Mouse (Mus musculus) 416B (cell line): ENCODE results near the gene Extl1.

Experiments
- DNase-seq: peaks from one replicate; pipeline ENCODE4 v3.0.0; 2011; ENCODE audit warnings: low read depth

The Extl1 gene

GRCm38 (mm10) chr4:134391636-134392035, 8.0 kb upstream of the Extl1 start:
- DNase-seq = no peak

GRCm38 (mm10) chr4:134388397-134388796, 4.7 kb upstream of the Extl1 start:
- peak; percentile 84 for DNase-seq

DNA sequence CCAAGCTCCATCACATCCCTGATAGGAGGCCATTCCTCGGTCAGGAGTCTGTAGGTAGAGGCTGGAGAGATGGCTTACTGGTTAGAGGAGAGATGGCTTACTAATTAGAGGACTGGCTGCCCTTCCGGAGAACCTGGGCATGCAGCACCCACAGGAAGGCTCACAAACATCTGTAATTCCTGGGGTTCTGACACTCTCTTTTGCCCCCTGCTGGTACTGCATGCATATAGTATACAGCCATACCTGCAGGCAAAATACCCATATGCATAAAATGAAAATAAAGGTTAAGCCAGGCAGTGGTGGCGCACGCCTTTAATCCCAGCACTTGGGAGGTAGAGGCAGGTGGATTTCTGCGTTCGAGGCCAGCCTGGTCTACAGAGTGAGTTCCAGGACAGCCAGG, 3.6 kb upstream of the Extl1 start:
- peak; percentile 42 for DNase-seq

DNA sequence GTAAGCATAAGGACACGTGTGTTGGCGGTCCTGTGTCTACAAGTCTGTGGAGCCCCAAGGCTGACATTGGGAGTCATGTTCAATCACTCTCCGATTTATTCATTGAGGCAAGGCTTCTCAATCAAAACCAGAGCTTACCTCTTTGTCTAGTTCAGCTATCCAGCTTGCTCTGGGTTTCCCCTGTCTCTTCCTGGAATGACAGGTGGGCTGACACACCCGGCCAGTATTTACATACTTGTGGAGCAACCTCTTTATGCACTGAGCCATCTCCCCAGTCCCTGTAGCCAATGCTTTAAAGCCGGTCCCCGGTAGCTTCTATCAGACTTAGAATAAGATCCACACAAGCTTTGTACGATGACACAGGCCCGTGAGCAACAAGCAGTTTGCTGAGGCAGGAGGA, 4.1 kb downstream of the Extl1 start:
- DNase-seq = no peak

- DNase-seq = no peak
These were observed 5.5 kb downstream of the Extl1 start for GRCm38 (mm10) chr4:134378089-134378615.

DNA sequence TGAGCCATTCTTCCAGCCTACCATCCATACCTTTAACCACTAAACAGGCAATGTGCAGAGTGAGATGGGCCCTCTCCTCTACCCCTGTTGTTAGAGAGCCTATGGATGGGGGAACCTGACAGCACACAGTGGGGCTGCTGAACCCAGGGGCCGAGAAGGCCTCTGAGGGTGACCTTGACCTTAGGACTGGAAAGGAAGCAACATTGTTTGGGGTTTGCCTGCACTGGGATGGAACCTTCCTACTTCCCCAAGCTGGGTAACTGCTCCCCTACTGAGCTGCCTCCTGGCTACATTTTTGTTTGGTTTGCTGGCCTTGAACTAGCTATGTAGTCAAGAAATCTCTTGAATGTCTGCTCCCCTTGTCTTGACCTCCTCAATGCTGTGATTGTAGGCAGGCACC, 9.3 kb downstream of the Extl1 start:
- no peak for DNase-seq

DNA sequence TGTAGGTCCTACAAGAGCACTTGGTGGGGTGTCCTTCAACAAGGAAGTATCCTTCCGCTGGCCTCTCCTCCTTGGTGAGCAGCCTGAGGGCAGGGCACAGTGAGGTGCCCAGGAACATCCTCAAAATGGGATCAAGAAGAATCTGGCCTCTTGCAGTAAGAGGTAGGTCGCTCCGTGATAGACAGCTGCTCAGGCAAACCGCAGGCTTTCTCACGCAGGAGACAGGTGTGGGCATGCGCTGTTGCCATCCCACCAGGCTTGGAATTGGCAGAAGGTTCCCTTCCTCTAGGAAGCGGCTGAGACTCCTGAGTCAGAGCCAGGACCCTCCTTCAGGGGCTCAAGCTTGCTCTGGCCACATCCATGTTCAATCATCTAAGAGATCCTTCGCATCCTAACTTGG, 10.4 kb downstream of the Extl1 start:
- DNase-seq = no peak

- peak; percentile 71 for DNase-seq
These were observed 11.3 kb downstream of the Extl1 start for GRCm38 (mm10) chr4:134372294-134372747.

- DNase-seq = no peak
These were observed 12.3 kb downstream of the Extl1 start for GRCm38 (mm10) chr4:134371316-134371855.

GRCm38 (mm10) chr4:134370649-134371221, 12.9 kb downstream of the Extl1 start:
- DNase-seq = no peak

DNA sequence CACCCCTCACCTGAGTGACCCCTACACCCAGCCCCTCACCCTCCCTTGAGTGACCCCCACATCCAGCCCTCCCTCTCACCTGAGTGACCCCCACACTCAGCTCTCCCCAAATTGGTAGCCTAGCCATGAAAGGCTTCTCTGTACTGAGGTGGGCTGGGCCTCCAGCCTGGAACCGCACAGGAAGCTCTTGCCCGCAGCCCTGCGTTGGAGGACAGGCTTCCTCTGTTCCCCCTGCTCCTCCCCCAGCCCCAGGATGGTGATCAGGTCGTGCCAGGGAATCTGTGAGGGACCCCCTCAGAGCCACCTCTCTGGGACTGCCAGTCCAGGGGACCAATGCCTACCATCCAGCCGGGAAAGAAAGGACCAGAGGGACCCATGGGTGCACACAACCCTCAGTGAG, 18.4 kb downstream of the Extl1 start:
- DNase-seq = no peak

- peak; percentile 57 for DNase-seq
These were observed 21.1 kb downstream of the Extl1 start for GRCm38 (mm10) chr4:134362586-134362985.

GRCm38 (mm10) chr4:134362124-134362523, 21.5 kb downstream of the Extl1 start:
- no peak for DNase-seq

DNA sequence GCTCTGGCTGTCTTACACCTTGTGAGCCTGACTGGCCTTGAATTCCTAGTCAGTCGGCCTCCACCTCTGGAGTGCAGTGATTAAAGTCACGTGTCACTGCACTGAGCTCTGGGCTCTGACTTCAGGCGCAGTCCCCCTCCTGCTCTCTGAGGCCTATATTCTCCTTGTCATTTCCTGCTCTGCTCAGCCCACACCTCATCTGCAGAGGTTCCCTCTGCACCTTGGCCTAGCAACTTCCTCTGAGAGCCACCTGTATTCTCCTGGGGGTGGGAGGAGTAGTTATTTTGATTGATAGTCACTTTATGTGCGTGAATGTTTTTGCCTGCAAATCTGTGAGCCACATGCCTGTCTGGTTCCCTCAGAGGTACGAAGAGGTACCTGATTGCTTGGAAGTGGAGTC, 22.4 kb downstream of the Extl1 start:
- no peak for DNase-seq

- no peak for DNase-seq
These were observed 24.0 kb downstream of the Extl1 start for GRCm38 (mm10) chr4:134359649-134360048.

DNA sequence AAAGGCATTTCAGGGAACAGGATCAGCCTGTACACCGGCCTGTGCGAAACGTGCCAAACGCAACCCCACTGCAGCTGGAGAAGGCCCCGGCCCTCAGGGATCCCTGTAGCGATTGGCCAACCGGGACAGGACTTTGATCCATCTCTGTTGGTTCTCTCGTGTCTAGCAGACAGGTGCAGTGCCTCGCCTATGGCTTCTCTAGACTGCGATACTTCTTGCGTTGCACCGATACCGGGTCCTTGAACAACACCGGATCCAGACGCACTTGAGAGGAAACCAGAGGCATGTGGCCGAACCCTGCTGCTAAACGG, 26.2 kb downstream of the Extl1 start:
- DNase-seq = no peak

GRCm38 (mm10) chr4:134356591-134357460, 26.8 kb downstream of the Extl1 start:
- peak; percentile 62 for DNase-seq

DNA sequence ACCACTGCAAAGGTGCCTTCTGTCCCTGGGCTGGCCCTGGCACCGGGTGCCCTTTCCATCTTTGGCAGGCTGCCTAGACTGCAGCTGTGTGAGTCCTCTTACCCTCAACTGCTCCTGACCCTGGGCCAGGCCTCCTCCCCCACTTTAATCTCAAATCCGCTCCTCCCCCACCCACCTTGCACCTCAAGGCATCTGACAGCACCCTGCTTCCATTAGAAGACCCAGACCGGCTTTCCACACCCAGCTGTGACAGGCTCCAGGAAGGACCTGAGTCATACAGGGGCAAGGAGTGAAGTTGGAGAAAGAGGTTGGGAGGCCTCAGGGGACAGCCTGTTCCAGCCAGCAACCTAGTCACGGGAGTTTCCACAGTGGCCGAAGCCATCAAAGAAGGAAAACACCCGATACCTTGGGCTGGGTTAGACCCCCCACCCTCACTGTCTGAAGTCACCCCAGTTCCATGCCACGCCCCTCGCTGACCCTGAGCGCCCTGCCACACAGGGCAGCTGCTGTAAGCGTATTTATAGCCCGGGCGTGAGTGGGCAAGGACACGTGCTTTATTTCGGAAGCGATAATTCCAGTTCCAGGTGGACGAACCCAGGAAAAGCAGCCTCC, 27.7 kb downstream of the Extl1 start:
- peak; percentile 43 for DNase-seq

DNA sequence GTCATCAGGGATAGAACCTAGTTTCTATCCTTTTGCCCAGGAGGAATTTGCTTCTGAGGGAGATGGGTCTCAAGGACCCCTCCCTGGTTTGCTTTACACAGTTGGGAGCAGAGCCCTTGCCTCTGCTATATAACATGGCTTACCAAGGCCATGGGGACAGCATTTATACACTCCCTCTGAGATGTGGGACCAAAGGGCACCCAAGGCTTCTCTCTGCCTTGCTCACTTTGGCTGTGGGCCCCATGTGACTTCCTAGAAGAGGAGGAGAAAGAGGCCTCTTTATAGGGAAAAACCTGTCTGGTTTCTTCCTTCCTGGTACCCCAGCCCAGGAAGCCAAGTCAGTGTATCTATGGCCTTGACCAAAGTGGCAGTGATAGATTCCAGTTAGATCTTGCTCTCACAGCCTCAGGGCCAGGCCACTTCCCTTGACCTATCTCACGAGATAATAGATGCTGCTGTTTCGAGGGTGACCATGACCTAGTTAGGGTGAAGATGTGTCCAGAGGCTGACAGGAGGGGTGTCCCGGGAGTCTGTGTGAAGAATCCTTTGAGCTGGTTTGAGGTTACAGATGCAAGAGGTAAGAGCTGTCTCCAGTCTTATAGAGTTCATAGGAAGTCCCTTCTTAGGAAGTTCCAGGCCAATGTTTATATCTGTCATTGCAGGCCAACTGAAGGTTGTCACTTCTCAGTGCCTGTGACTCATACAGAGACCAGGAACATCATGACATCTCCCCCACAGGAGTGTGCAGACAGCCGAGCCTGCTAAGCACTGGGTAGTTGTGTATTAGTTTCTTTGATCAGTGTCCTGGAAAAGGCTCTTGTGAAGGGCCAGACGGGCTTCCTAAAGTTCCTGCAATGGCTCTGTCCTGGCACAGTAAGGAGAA, 29.9 kb downstream of the Extl1 start:
- peak; percentile 70 for DNase-seq

DNA sequence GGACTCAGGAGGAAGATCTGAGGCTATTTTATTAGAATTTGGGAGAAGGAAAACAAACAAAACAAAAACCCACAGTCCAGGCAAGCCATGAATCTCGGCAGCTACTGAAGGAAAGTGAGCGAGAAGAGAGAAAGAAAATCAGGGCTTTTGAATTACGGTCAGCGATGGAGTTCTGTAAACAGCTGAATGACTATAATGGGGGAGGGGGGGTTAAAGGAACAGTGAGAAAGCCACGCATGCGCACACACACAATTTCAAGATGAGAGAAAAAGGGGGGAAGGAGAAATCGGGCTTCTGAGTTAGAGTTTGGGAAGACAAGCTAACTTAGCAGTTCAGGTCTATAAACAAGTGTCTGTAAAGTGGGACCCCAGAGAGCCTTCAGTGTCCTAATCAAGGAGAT, 30.7 kb downstream of the Extl1 start:
- DNase-seq = no peak

GRCm38 (mm10) chr4:134352261-134352707, 31.4 kb downstream of the Extl1 start:
- no peak for DNase-seq
